Mouse (Mus musculus): ENCODE data around the gene Rab24.

GRCm38 (mm10) chr13:55300913-55301312 is 20.8 kb downstream of the Rab24 start:
- TF ChIP-seq POLR2A (IDR thresholded peaks at IDR 0.05; ENCODE audit: low read depth, low read length) (no peak), CTCF (IDR thresholded peaks at IDR 0.05; ENCODE audit: borderline replicate concordance, insufficient read depth, low read length) (no peak)

Measured in embryonic fibroblast, embryonic 13.5 days (primary cell).